Mouse (Mus musculus): Measurements from ENCODE around the gene Myct1. TPM values are rescaled to one million over a fixed set of nuclear protein-coding genes. Genes with fewer than 3 reads are reported as not detected.

Gene Myct1
- 0.03 and 0.09 TPM in 2 replicates for polyA plus RNA-seq (2012)

DNA sequence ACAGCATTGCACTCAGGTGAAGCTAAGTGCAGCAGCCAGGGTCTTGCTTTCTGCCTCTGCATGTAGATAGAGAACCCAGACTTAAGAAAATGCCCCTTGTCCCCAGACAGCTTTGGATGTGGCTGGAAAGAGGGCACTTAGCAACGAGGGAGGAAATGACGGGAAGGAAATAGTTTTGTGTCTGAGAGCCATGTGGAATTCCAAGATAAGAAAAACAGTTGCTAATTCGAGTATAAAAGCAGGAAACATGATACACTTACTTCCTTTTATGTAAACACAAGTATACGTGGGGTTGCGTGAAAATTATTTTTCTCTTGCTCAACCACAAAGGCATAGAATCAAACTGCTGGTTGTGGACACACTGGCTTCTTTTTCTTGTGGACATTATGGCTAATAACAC lies at the start of gene Myct1:
TSS of gene Myct1 (plus strand) at position 312 of the 400 bp plus-strand sequence.
- Histone ChIP-seq H3K4me3 (replicated peaks) (no peak within 1 kb of the TSS), H3K4me1 (ENCODE audit: control insufficient read depth) (no peaks in the 10 kb centered on the region)

DNA sequence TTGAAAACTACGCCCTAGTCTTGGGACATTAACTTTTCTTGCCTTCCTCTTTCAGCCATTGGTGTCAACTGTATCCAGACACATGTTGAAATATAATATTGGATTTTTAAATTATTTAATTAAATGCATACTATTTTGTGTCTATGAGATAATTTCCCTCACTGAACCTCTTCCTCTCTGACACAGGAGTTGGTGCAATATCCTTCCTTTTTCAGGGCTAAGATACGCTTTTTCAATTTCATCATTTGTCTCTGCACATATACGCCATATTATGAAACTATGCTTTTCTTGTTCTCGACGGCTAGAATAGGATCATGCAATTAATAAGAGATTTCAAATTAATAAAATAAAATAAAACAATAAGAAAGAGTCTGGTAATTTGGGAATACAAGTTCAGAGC lies 47.1 kb upstream of the Myct1 start:
- Histone ChIP-seq H3K4me1 (ENCODE audit: control insufficient read depth) (peaks cover 2% of the 10 kb centered on the region; the same call in 1 of the 2 replicates), H3K27me3 (ENCODE audit: control insufficient read depth) (peaks cover 12% of the 10 kb centered on the region), H3K36me3 (ENCODE audit: control insufficient read depth) (no peaks in the 10 kb centered on the region), H3K9me3 (ENCODE audit: control insufficient read depth, low read length) (no peaks in the 10 kb centered on the region), H3K4me3 (replicated peaks) (no peak overlapping the region)
- TF ChIP-seq GATA1 (IDR thresholded peaks at IDR 0.05; ENCODE audit: low read length) (no peak), TAL1 (IDR thresholded peaks at IDR 0.05; ENCODE audit: low read length) (no peak)

More for the DNA sequence above, at the start of gene Myct1:
- H3K36me3 ChIP-seq (ENCODE audit: control insufficient read depth): no peaks in the 10 kb centered on the region
- H3K9me3 ChIP-seq (ENCODE audit: control insufficient read depth, low read length): no peaks in the 10 kb centered on the region
- no peaks in the 10 kb centered on the region for H3K27me3 ChIP-seq (ENCODE audit: control insufficient read depth)
- no peak for TF ChIP-seq TAL1 (IDR thresholded peaks at IDR 0.05; ENCODE audit: low read length)
- TF ChIP-seq GATA1 (IDR thresholded peaks at IDR 0.05; ENCODE audit: low read length): no peak

DNA sequence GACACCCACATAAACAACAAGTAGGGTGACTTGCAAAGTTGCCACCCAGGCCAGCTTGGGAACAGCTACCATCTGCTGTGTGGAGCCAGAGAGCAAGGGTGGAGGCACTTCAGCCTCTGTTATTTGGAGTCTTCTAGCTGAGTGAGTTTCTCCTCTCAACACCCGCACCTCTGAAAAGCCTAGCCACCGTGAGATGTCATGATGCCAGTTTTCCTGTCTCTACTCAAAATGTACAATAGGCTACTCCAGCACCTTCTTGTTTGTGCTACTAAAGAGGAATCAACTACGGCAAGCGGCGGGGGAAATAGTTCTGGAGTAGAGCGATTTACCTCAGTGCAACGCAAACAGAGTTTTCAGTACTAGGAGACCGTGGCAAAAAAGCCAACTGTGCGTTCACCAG lies 45.8 kb upstream of the Myct1 start:
- TF ChIP-seq GATA1 (IDR thresholded peaks at IDR 0.05; ENCODE audit: low read length): no peak
- TF ChIP-seq TAL1 (IDR thresholded peaks at IDR 0.05; ENCODE audit: low read length): no peak
- H3K36me3 ChIP-seq (ENCODE audit: control insufficient read depth): no peaks in the 10 kb centered on the region
- peaks cover 2% of the 10 kb centered on the region; the same call in 1 of the 2 replicates for H3K4me1 ChIP-seq (ENCODE audit: control insufficient read depth)
- no peak overlapping the region for H3K4me3 ChIP-seq (replicated peaks)
- H3K9me3 ChIP-seq (ENCODE audit: control insufficient read depth, low read length): no peaks in the 10 kb centered on the region
- H3K27me3 ChIP-seq (ENCODE audit: control insufficient read depth): peaks cover 12% of the 10 kb centered on the region

DNA sequence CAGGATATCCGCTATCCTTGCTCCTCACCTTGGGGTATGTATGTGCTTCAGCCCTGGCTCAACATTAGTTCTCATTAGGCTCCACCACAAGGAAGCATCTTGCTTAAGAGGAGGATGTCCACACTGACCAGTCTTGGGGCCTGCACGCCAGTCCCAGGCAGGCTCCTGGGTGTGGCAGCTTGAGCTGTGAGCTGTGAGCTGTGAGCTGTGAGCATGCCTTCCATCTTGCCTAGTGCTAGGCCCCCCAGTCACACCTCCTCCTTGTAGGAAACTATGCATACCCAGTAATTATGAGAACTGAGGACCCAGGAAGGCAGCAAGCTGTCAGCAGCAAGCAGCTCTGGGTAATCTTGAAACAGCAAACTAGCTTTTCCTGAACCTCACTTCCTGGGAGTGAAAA lies 44.9 kb upstream of the Myct1 start:
- Histone ChIP-seq H3K4me3 (replicated peaks) (no peak overlapping the region), H3K4me1 (ENCODE audit: control insufficient read depth) (peaks cover 2% of the 10 kb centered on the region; the same call in 1 of the 2 replicates)

DNA sequence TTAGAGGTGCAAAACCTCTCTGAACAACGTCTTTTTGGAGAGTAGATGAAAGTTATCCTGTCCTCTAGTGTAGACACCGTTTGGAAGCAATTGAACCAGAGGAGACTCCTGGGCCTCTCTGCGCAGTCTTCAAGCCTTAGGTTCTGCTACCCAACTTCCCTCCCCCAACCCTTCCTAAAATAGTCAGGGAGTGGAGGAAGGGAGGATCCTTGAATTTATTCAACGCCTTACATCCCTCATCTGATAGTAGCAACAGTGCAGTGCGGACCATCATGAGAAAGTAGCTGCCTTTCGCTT lies 43.8 kb upstream of the Myct1 start:
- Histone ChIP-seq H3K4me1 (ENCODE audit: control insufficient read depth) (peaks cover 2% of the 10 kb centered on the region; the same call in 1 of the 2 replicates), H3K27me3 (ENCODE audit: control insufficient read depth) (peaks cover 12% of the 10 kb centered on the region), H3K36me3 (ENCODE audit: control insufficient read depth) (no peaks in the 10 kb centered on the region), H3K9me3 (ENCODE audit: control insufficient read depth, low read length) (no peaks in the 10 kb centered on the region), H3K4me3 (replicated peaks) (no peak overlapping the region)
- TF ChIP-seq GATA1 (IDR thresholded peaks at IDR 0.05; ENCODE audit: low read length) (no peak), TAL1 (IDR thresholded peaks at IDR 0.05; ENCODE audit: low read length) (no peak)

More for the DNA sequence above, 44.9 kb upstream of the Myct1 start:
- no peak for TF ChIP-seq TAL1 (IDR thresholded peaks at IDR 0.05; ENCODE audit: low read length)
- TF ChIP-seq GATA1 (IDR thresholded peaks at IDR 0.05; ENCODE audit: low read length): no peak
- Histone ChIP-seq H3K36me3 (ENCODE audit: control insufficient read depth) (no peaks in the 10 kb centered on the region), H3K9me3 (ENCODE audit: control insufficient read depth, low read length) (no peaks in the 10 kb centered on the region), H3K27me3 (ENCODE audit: control insufficient read depth) (peaks cover 12% of the 10 kb centered on the region)

DNA sequence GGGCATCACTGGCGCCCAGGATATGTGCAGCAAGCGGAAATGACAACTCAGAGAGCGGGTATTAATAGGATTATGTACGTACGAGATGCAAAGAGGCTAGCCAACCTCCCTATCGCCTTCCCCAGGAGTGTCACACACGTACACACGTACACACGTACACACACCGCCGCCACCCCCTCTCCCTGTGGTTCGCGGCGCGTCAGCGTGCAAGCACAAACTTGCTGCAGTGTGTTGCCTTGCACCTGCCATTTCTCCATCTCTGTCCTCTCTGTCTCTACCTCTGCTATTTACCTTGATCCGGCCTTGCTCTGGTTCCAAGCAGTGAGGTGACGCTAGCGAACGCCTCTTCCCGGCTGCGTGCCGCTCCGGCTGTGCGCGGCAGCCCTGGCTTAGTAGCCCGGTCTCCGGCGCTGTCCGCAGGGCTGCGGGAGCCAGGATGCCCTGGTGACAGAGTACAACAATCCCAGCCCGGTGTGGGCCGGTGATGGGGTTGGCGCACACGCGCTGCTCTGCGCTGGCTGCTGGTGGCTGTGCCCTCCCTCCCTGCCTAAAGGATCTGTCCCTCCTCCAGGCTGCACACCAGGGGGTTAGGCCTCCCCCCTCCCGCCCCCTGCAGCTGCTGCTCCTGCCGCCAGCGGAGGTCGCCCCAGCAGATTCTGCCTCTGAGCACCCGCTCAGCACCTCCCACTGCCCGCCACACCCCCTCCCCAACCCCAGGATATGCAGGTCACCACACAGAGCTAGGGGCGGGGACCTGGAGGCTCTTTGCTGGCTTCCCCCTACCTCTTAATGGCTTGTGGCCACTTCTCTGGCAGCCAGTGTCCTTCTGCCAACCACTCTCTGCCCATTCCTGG lies 43.2 kb upstream of the Myct1 start:
- TF ChIP-seq GATA1 (IDR thresholded peaks at IDR 0.05; ENCODE audit: low read length): no peak
- no peak for TF ChIP-seq TAL1 (IDR thresholded peaks at IDR 0.05; ENCODE audit: low read length)
- Histone ChIP-seq H3K4me1 (ENCODE audit: control insufficient read depth) (peaks cover 2% of the 10 kb centered on the region; the same call in 1 of the 2 replicates), H3K36me3 (ENCODE audit: control insufficient read depth) (no peaks in the 10 kb centered on the region), H3K4me3 (replicated peaks) (peak overlapping the region; percentile 40), H3K9me3 (ENCODE audit: control insufficient read depth, low read length) (no peaks in the 10 kb centered on the region), H3K27me3 (ENCODE audit: control insufficient read depth) (peaks cover 12% of the 10 kb centered on the region)

DNA sequence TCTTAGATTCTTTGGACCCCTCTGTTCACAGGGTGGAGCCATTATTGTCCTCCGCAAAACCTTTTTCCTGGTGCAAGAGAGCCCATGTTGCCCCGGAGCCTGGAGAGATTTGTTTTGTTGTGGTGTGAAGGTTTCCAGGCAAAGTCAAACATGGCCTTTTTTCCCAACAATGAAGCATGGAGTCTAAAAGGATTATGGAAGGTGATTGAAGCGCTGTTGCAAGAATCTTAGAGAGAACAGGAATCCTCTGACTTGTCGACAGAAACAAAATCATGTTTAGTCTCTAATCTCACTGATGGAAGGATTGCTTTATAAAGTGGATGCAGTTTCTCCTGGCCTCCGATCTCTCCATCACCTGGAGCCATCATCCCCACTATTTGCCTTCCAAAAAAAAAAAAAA lies 42.2 kb upstream of the Myct1 start, which contains the start of gene Syne1:
TSS of gene Syne1 (minus strand) at position 101 of the 400 bp plus-strand sequence.
- H3K4me3 ChIP-seq (replicated peaks): peak within 1 kb of the TSS; percentile 40
- H3K36me3 ChIP-seq (ENCODE audit: control insufficient read depth): no peaks in the 10 kb centered on the region
- no peaks in the 10 kb centered on the region for H3K9me3 ChIP-seq (ENCODE audit: control insufficient read depth, low read length)
- no peak for TF ChIP-seq GATA1 (IDR thresholded peaks at IDR 0.05; ENCODE audit: low read length)
- TF ChIP-seq TAL1 (IDR thresholded peaks at IDR 0.05; ENCODE audit: low read length): no peak
- H3K27me3 ChIP-seq (ENCODE audit: control insufficient read depth): peaks cover 12% of the 10 kb centered on the region
- H3K4me1 ChIP-seq (ENCODE audit: control insufficient read depth): peaks cover 2% of the 10 kb centered on the region; the same call in 1 of the 2 replicates

DNA sequence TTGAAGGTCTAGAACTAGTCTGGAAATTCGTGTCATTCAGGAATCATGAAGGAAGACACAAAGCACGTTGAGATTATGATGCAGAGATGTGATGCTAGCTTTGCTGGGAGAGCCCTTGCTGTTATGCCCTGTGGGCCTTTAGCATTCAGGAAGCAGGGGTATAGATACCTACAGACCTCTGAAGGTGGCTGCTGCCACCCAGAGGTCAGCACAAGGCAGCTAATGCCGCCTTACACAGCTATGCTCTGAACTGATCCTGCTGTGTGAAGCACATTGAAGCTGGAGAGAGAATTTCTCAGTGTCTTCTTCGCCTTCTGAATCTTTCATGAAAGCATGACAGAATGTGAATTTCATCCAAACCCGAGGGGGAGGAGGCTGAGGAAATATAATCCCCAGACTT lies 38.6 kb upstream of the Myct1 start:
- Histone ChIP-seq H3K36me3 (ENCODE audit: control insufficient read depth) (no peaks in the 10 kb centered on the region), H3K27me3 (ENCODE audit: control insufficient read depth) (peaks cover 9% of the 10 kb centered on the region), H3K4me1 (ENCODE audit: control insufficient read depth) (peaks cover 2% of the 10 kb centered on the region; the same call in 1 of the 2 replicates), H3K9me3 (ENCODE audit: control insufficient read depth, low read length) (no peaks in the 10 kb centered on the region), H3K4me3 (replicated peaks) (no peak overlapping the region)
- TF ChIP-seq TAL1 (IDR thresholded peaks at IDR 0.05; ENCODE audit: low read length): no peak
- TF ChIP-seq GATA1 (IDR thresholded peaks at IDR 0.05; ENCODE audit: low read length): no peak

DNA sequence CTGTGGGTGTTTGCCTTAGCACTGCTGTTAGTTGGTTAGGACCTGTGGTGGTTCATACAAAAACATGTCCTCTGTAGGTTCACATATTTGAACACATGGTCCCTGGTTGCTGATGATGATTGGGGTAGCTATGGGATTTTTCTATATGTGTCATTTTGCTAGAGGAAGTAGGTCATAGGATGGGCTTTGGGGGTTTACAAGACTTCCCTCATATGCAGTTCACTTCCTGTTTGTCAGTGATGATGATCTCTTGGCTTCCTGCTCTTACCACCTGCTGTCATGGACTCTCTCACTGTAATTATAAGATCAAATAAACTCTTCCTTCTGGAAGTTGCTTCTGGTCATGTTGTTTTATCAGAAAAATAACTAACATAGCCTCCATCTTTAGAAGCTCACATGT lies 34.8 kb upstream of the Myct1 start:
- H3K4me1 ChIP-seq (ENCODE audit: control insufficient read depth): no peaks in the 10 kb centered on the region
- H3K4me3 ChIP-seq (replicated peaks): no peak overlapping the region
- no peak for TF ChIP-seq GATA1 (IDR thresholded peaks at IDR 0.05; ENCODE audit: low read length)
- H3K36me3 ChIP-seq (ENCODE audit: control insufficient read depth): no peaks in the 10 kb centered on the region
- no peaks in the 10 kb centered on the region for H3K27me3 ChIP-seq (ENCODE audit: control insufficient read depth)
- H3K9me3 ChIP-seq (ENCODE audit: control insufficient read depth, low read length): no peaks in the 10 kb centered on the region

Measured in erythroblast, embryonic 14.5 days (primary cell).